Mouse (Mus musculus): Measurements from ENCODE around the gene Scd2.

DNA sequence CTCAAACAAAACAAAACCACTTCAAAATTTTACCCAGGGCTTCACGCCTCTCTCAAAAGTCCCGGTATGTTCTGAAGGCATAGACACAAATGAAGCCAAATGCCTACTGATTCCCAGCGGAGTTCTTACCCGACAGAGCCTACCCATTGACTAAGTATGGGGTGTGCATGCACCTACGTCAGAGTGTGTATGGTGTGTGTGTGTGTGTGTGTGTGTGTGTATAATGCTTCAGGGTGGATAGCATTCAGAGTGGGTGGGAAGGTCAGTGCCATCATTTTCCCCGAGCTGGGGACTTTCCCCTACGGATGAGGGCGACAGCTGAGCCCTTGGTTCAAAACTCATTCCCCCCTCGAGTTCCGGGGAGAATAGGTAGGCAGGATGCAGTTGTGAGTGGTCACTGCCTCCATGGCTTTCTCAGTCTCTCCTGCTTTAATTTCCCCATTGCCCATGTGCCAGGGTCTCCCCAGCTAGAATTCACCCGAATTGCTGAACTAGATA lies 44.6 kb upstream of the Scd2 start:
- no peak for TF ChIP-seq CTCF (IDR thresholded peaks at IDR 0.05; ENCODE audit: low read depth, low read length)
- TF ChIP-seq POLR2A (IDR thresholded peaks at IDR 0.05; ENCODE audit: extremely low read depth, insufficient read depth, low read length), result no peak

Data from liver, adult 2 months (tissue).